Comparison of ENCODE assay signal across 15 mouse cellular contexts in genomic region chr3:108088842-108089380, GRCm38 (mm10). TPM values are rescaled to one million over a fixed set of nuclear protein-coding genes. Genes with fewer than 3 reads are reported as not detected.
A peak's percentile ranks its signal among the peaks of the same experiment; 100 is the strongest.
DNase-seq lines count a peak whose midpoint lies in the region; ATAC-seq and TF ChIP-seq lines count a peak whose summit lies in the region.
"Had no signal": no experiment of that assay in that cellular context is flagged by ENCODE, and none has a peak within 500 bp of the region (broad histone marks: within the 10 kb centered on the region; RNA-seq: fewer than 3 reads in every experiment).

No protein-coding gene starts in this region.

- peaks cover 49% of the 10 kb centered on the region for H3K4me1 ChIP-seq in hindbrain, embryonic 10.5 days (replicated peaks)
- H3K4me1 ChIP-seq in hindbrain, embryonic 16.5 days (ENCODE audit: control insufficient read depth, insufficient read depth, low read depth, low read length), result peaks cover 15% of the 10 kb centered on the region
- peaks cover 15% of the 10 kb centered on the region for H3K4me1 ChIP-seq in embryonic fibroblast, embryonic 13.5 days (ENCODE audit: control insufficient read depth, insufficient read depth, low read length)

- WGBS in hindbrain, embryonic 10.5 days, result 50% methylated on average over 5 of the region's 5 CpGs
- WGBS in hindbrain, embryonic 16.5 days, result 33% methylated on average over 5 of the region's 5 CpGs

- intact Hi-C loops in left cerebral cortex, postnatal 36 days (cut with DNase I), result loop anchor here (5.0 kb wide), 1 partner anchor 58 kb away; the partner anchor contains the start of gene Gnai3

- no peak for DNase-seq in hindbrain, embryonic 10.5 days (ENCODE audit: low spot score)
- peak; percentile 45 for DNase-seq in ovary, adult 18-20 months (ENCODE audit: low spot score)
- no peak for DNase-seq in ovary, postnatal 10 days (ENCODE audit: low spot score)
- no peak for DNase-seq in left cerebral cortex, postnatal 36 days (ENCODE audit: low spot score in 2 of 2)
- no peak for DNase-seq in ovary, postnatal 14 days (ENCODE audit: low spot score)
- DNase-seq: cerebellum, postnatal 10 days; kidney, postnatal 36 days; liver, embryonic 13.5 days; midbrain, embryonic 14.5 days; right cerebral cortex, adult 18-20 months had no signal

- TF ChIP-seq POLR2A in embryonic fibroblast, embryonic 13.5 days (IDR thresholded peaks at IDR 0.05; ENCODE audit: low read depth, low read length), result no peak; the same call in none of the 2 replicates

- H3K4me3 ChIP-seq in hindbrain, embryonic 10.5 days, result no peak overlapping the region
- no peak overlapping the region for H3K4me3 ChIP-seq in hindbrain, embryonic 16.5 days (ENCODE audit: low read length)
- H3K4me3 ChIP-seq in embryonic fibroblast, embryonic 13.5 days (ENCODE audit: insufficient read depth, low read length), result no peak overlapping the region
- H3K4me3 ChIP-seq: embryonic facial prominence, embryonic 12.5 days; liver, embryonic 13.5 days had no signal

- peak overlapping the region; percentile 62; the same call in 1 of the 2 replicates for H3K27ac ChIP-seq in hindbrain, embryonic 10.5 days
- H3K27ac ChIP-seq in hindbrain, embryonic 16.5 days (ENCODE audit: low read depth, low read length), result no peak overlapping the region
- peak overlapping the region; percentile 88 for H3K27ac ChIP-seq in embryonic fibroblast, embryonic 13.5 days (ENCODE audit: insufficient read depth, low read length)
- H3K27ac ChIP-seq: embryonic facial prominence, embryonic 12.5 days; liver, embryonic 13.5 days had no signal

- H3K27me3 ChIP-seq in hindbrain, embryonic 10.5 days (ENCODE audit: insufficient read depth, poor library complexity, severe bottlenecking), result peaks cover 12% of the 10 kb centered on the region; the same call in 1 of the 2 replicates
- H3K27me3 ChIP-seq in hindbrain, embryonic 16.5 days (replicated peaks; ENCODE audit: control insufficient read depth, insufficient read depth, low read length), result no peaks in the 10 kb centered on the region
- H3K27me3 ChIP-seq: embryonic facial prominence, embryonic 12.5 days; liver, embryonic 13.5 days had no signal

- no peak for ATAC-seq in hindbrain, embryonic 16.5 days
- ATAC-seq: CD4-positive, CD25-positive, alpha-beta regulatory T cell, adult 4 months; forebrain, embryonic 16.5 days had no signal

- no peaks in the 10 kb centered on the region for H3K9me3 ChIP-seq in hindbrain, embryonic 10.5 days
- H3K9me3 ChIP-seq in hindbrain, embryonic 16.5 days (ENCODE audit: control insufficient read depth, low read length), result no peaks in the 10 kb centered on the region
- H3K9me3 ChIP-seq: embryonic facial prominence, embryonic 12.5 days; liver, embryonic 13.5 days had no signal

- TF ChIP-seq CTCF in embryonic fibroblast, embryonic 13.5 days (IDR thresholded peaks at IDR 0.05; ENCODE audit: borderline replicate concordance, insufficient read depth, low read length), result no peak

- no peak overlapping the region for H3K4me2 ChIP-seq in hindbrain, embryonic 16.5 days (ENCODE audit: low read length)
- H3K4me2 ChIP-seq: embryonic facial prominence, embryonic 12.5 days; liver, embryonic 13.5 days had no signal

- H3K9ac ChIP-seq in hindbrain, embryonic 16.5 days (ENCODE audit: low read depth, low read length), result no peak overlapping the region
- H3K9ac ChIP-seq: embryonic facial prominence, embryonic 12.5 days; liver, embryonic 13.5 days had no signal

- H3K36me3 ChIP-seq in hindbrain, embryonic 10.5 days, result no peaks in the 10 kb centered on the region
- no peaks in the 10 kb centered on the region for H3K36me3 ChIP-seq in hindbrain, embryonic 16.5 days (ENCODE audit: control insufficient read depth, insufficient read depth, low read length)
- H3K36me3 ChIP-seq: embryonic facial prominence, embryonic 12.5 days had no signal

RNA-seq across cellular contexts. Expression of gene Ampd2, which starts 2.5 kb away (rescaled TPM):
- polyA plus RNA-seq in hindbrain, embryonic 10.5 days (2016; fragmentation: Nextera tagmentation; extraction: Ambion mirVana), result 53.3 and 58.7 TPM in 2 replicates
- 63.6 and 68.0 TPM in 2 replicates for polyA plus RNA-seq in hindbrain, embryonic 16.5 days (2015; fragmentation: Nextera tagmentation; extraction: Ambion mirVana)
- polyA plus RNA-seq in embryonic fibroblast, embryonic 13.5 days (2011; ENCODE audit: insufficient read length, low read depth, missing spikeins), result 48.3 and 50.0 TPM in 2 replicates
- 10 to 100 TPM; 48.9 to 52.9 TPM for total RNA-seq in left cerebral cortex, postnatal 36 days (2021)

RNA-seq across cellular contexts. Expression of gene Gnat2, which starts 3.7 kb away (rescaled TPM):
- polyA plus RNA-seq in hindbrain, embryonic 10.5 days (2016; fragmentation: Nextera tagmentation; extraction: Ambion mirVana), result 0.46 and 0.81 TPM in 2 replicates
- polyA plus RNA-seq in hindbrain, embryonic 16.5 days (2015; fragmentation: Nextera tagmentation; extraction: Ambion mirVana), result 0.22 and 0.28 TPM in 2 replicates
- 1.0 and 1.1 TPM in 2 replicates for polyA plus RNA-seq in embryonic fibroblast, embryonic 13.5 days (2011; ENCODE audit: insufficient read length, low read depth, missing spikeins)
- total RNA-seq in left cerebral cortex, postnatal 36 days (2021), result not detected
- polyA plus RNA-seq: CD4-positive, CD25-positive, alpha-beta regulatory T cell, adult 4 months had no signal

RNA-seq across cellular contexts. Expression of gene Gstm4, which starts 44.2 kb away (rescaled TPM):
- polyA plus RNA-seq in hindbrain, embryonic 10.5 days (2016; fragmentation: Nextera tagmentation; extraction: Ambion mirVana), result 12.8 and 13.9 TPM in 2 replicates
- 20.1 and 22.9 TPM in 2 replicates for polyA plus RNA-seq in hindbrain, embryonic 16.5 days (2015; fragmentation: Nextera tagmentation; extraction: Ambion mirVana)
- polyA plus RNA-seq in embryonic fibroblast, embryonic 13.5 days (2011; ENCODE audit: insufficient read length, low read depth, missing spikeins), result 11.1 and 11.5 TPM in 2 replicates
- 10 to 100 TPM in 1 of 2 experiments, 1 to 10 TPM in 1; 7.8 to 11.8 TPM for total RNA-seq in left cerebral cortex, postnatal 36 days (2021)

RNA-seq across cellular contexts. Expression of gene Gnai3, which starts 57.0 kb away (rescaled TPM):
- polyA plus RNA-seq in hindbrain, embryonic 10.5 days (2016; fragmentation: Nextera tagmentation; extraction: Ambion mirVana), result 178 and 201 TPM in 2 replicates
- 116 and 126 TPM in 2 replicates for polyA plus RNA-seq in hindbrain, embryonic 16.5 days (2015; fragmentation: Nextera tagmentation; extraction: Ambion mirVana)
- polyA plus RNA-seq in embryonic fibroblast, embryonic 13.5 days (2011; ENCODE audit: insufficient read length, low read depth, missing spikeins), result 138 and 152 TPM in 2 replicates
- 10 to 100 TPM; 26.9 to 27.0 TPM for total RNA-seq in left cerebral cortex, postnatal 36 days (2021)
